Mouse (Mus musculus) spleen, adult 12 weeks (tissue): ENCODE data around the gene Jun.
A peak's percentile ranks its signal among the peaks of the same experiment; 100 is the strongest.

ENCODE experiments used
- DNase-seq: peaks from one replicate; pipeline ENCODE4 v3.0.0; 2022; ENCODE audit warnings: low spot score

Jun gene

GRCm38 (mm10) chr4:95073214-95073750 is 21.3 kb upstream of the Jun start:
- no peak for DNase-seq

GRCm38 (mm10) chr4:95070407-95070806 is 18.4 kb upstream of the Jun start:
- no peak for DNase-seq

- no peak for DNase-seq
Observed at GRCm38 (mm10) chr4:95068045-95068948, 16.3 kb upstream of the Jun start.

- DNase-seq = no peak
Observed at GRCm38 (mm10) chr4:95063609-95064210, 11.7 kb upstream of the Jun start.

- no peak for DNase-seq
Observed at GRCm38 (mm10) chr4:95062873-95063272, 10.9 kb upstream of the Jun start.

GRCm38 (mm10) chr4:95057264-95057663 is 5.2 kb upstream of the Jun start:
- no peak for DNase-seq

- no peak for DNase-seq
Observed at GRCm38 (mm10) chr4:95055276-95055675, 3.3 kb upstream of the Jun start.

GRCm38 (mm10) chr4:95054336-95054735 is 2.3 kb upstream of the Jun start:
- no peak for DNase-seq

- no peak for DNase-seq
Observed at GRCm38 (mm10) chr4:95053791-95054117, 1.7 kb upstream of the Jun start.

- DNase-seq = peak; percentile 76
Observed at GRCm38 (mm10) chr4:95053041-95053790, 1.2 kb upstream of the Jun start.

GRCm38 (mm10) chr4:95051311-95051871 is 631 bp downstream of the Jun start:
- no peak for DNase-seq

GRCm38 (mm10) chr4:95050518-95051278 is 1.3 kb downstream of the Jun start:
- peak; percentile 57 for DNase-seq

- peak; percentile 50 for DNase-seq
Observed at GRCm38 (mm10) chr4:95049884-95050517, 2.0 kb downstream of the Jun start.

- DNase-seq = no peak
Observed at GRCm38 (mm10) chr4:95049153-95049552, 2.9 kb downstream of the Jun start.

- no peak for DNase-seq
Observed at GRCm38 (mm10) chr4:95048731-95049100, 3.3 kb downstream of the Jun start.

GRCm38 (mm10) chr4:95048021-95048730 is 3.8 kb downstream of the Jun start:
- DNase-seq = no peak

GRCm38 (mm10) chr4:95045133-95045532 is 6.9 kb downstream of the Jun start:
- DNase-seq = no peak

- DNase-seq = no peak
Observed at GRCm38 (mm10) chr4:95044721-95045120, 7.3 kb downstream of the Jun start.

- no peak for DNase-seq
Observed at GRCm38 (mm10) chr4:95038024-95038423, 14.0 kb downstream of the Jun start.

GRCm38 (mm10) chr4:95031158-95031557 is 20.9 kb downstream of the Jun start:
- DNase-seq = no peak
